Mouse (Mus musculus) forebrain, postnatal 0 days (tissue): ENCODE results near the gene Aprt. TPM values are rescaled to one million over a fixed set of nuclear protein-coding genes. Genes with fewer than 3 reads are reported as not detected.
"Not testable (repeated sequence)": the region's sequence is repeated elsewhere in the genome, so short reads cannot be mapped to it uniquely, and the experiment has no call there.

Experiments
- ATAC-seq: fragments of 200-750 bp; cut with Nextera tagmentation; 2 replicates; pipeline ENCODE4 v1.8.0; 2017; ENCODE audit warnings: mild to moderate bottlenecking, moderate library complexity
- DNase-seq: peaks from one replicate; pipeline ENCODE4 v3.0.0-alpha.2; 2015
- H3K27ac ChIP-seq: fragments of 300-500 bp; sonication (generic); 2 replicates; pipeline ENCODE4 v1.5.1; 2014; ENCODE audit warnings: low read depth, mild to moderate bottlenecking, antibody characterized with exemption, low read length, moderate library complexity, mixed read lengths
- H3K27me3 ChIP-seq: fragments of 300-500 bp; sonication (generic); 2 replicates; pipeline ENCODE4 v1.6.1; 2014; ENCODE audit warnings: mild to moderate bottlenecking, low read length, mixed read lengths; ENCODE audit not compliant: insufficient read depth
- H3K36me3 ChIP-seq: fragments of 300-500 bp; sonication (generic); 2 replicates; pipeline ENCODE4 v1.6.1; 2014; ENCODE audit warnings: mild to moderate bottlenecking, moderate library complexity; ENCODE audit not compliant: insufficient read depth
- H3K4me1 ChIP-seq: fragments of 300-500 bp; sonication (generic); 2 replicates; pipeline ENCODE4 v1.6.1; 2014; ENCODE audit warnings: antibody characterized with exemption; ENCODE audit not compliant: insufficient read depth
- H3K4me2 ChIP-seq: fragments of 300-500 bp; sonication (generic); 2 replicates; pipeline ENCODE4 v1.6.1; 2014; ENCODE audit warnings: low read depth, mild to moderate bottlenecking, moderate library complexity
- H3K4me3 ChIP-seq: fragments of 300-500 bp; sonication (generic); 2 replicates; pipeline ENCODE4 v1.5.1; 2014; ENCODE audit warnings: low read depth, low read length, mixed read lengths
- H3K9ac ChIP-seq: fragments of 300-500 bp; sonication (generic); 2 replicates; pipeline ENCODE4 v1.6.1; 2014; ENCODE audit warnings: mild to moderate bottlenecking
- H3K9me3 ChIP-seq: fragments of 300-500 bp; sonication (generic); 2 replicates; pipeline ENCODE4 v1.6.1; 2016; ENCODE audit warnings: low read length
- CTCF ChIP-seq: sonication (generic); IDR thresholded peaks from 2 replicates; pipeline ENCODE4 v1.5.1; 2016; ENCODE audit warnings: antibody characterized with exemption, control low read depth, low read depth
- WGBS: fragments of 180-500 bp; shearing (Covaris S2); extraction: QIAGEN DNeasy Blood & Tissue Kit; methylation state at CpG from one replicate; pipeline ENCODE4 v1.1.7; 2014; 5-methylcytosine and 5-hydroxymethylcytosine counted together
- polyA plus RNA-seq: library from polyadenylated mRNA; unstranded; fragments of >200 nt; fragmentation: Nextera tagmentation; extraction: Ambion mirVana; gene quantifications from 2 replicates; pipeline ENCODE4 v1.2.1, GENCODE M21; 2015
- total RNA-seq: library from RNA; depleted of rRNA; stranded (reverse); fragments of >200 nt; gene quantifications from 2 replicates; pipeline ENCODE4 v1.2.3, GENCODE M21; 2014

Gene Aprt
- total and polyA plus RNA-seq, 2 experiments from 2014 or later, result 132 to 226 TPM

GRCm38 (mm10) chr8:122575735-122576647, 718 bp downstream of the Aprt start:
- peaks cover 20% of the 10 kb centered on the region for H3K4me1 ChIP-seq
- peak overlapping the region; percentile 61 for H3K9ac ChIP-seq
- ATAC-seq (peak; percentile 19), DNase-seq (no peak)
- TF ChIP-seq CTCF, result no peak
- WGBS, result 14% methylated on average over 21 of the region's 21 CpGs
- no peaks in the 10 kb centered on the region for H3K9me3 ChIP-seq
- peaks cover 16% of the 10 kb centered on the region for H3K36me3 ChIP-seq
- H3K27ac ChIP-seq, result peak overlapping the region; percentile 36
- H3K4me2 ChIP-seq, result peak overlapping the region; percentile 66
- H3K4me3 ChIP-seq, result peak overlapping the region; percentile 53
- H3K27me3 ChIP-seq, result no peaks in the 10 kb centered on the region

- no peak for TF ChIP-seq CTCF
- Histone ChIP-seq H3K4me1 (peaks cover 20% of the 10 kb centered on the region), H3K9ac (no peak overlapping the region), H3K27ac (no peak overlapping the region), H3K9me3 (no peaks in the 10 kb centered on the region), H3K27me3 (no peaks in the 10 kb centered on the region), H3K4me2 (peak overlapping the region; percentile 66), H3K36me3 (peaks cover 16% of the 10 kb centered on the region), H3K4me3 (peak overlapping the region; percentile 53; the same call in 1 of the 2 replicates)
- 82% methylated on average over 8 of the region's 8 CpGs for WGBS
- ATAC-seq, result no peak
- no peak for DNase-seq
Observed at GRCm38 (mm10) chr8:122575286-122575685, 1.4 kb downstream of the Aprt start.

GRCm38 (mm10) chr8:122574667-122575251, 1.9 kb downstream of the Aprt start:
- peak overlapping the region; percentile 66 for H3K4me2 ChIP-seq

GRCm38 (mm10) chr8:122574264-122574663, 2.4 kb downstream of the Aprt start:
- no peak overlapping the region for H3K4me2 ChIP-seq
- no peaks in the 10 kb centered on the region for H3K27me3 ChIP-seq
- no peak overlapping the region for H3K4me3 ChIP-seq
- H3K27ac ChIP-seq, result no peak overlapping the region
- DNase-seq (no peak), ATAC-seq (no peak)
- no peak overlapping the region for H3K9ac ChIP-seq
- H3K4me1 ChIP-seq, result peaks cover 20% of the 10 kb centered on the region
- H3K9me3 ChIP-seq, result no peaks in the 10 kb centered on the region
- H3K36me3 ChIP-seq, result peaks cover 16% of the 10 kb centered on the region
- WGBS, result 74% methylated on average over 3 of the region's 3 CpGs
- no peak for TF ChIP-seq CTCF

More at GRCm38 (mm10) chr8:122574667-122575251, 1.9 kb downstream of the Aprt start:
- Histone ChIP-seq H3K36me3 (peaks cover 16% of the 10 kb centered on the region), H3K9me3 (no peaks in the 10 kb centered on the region), H3K27ac (no peak overlapping the region), H3K4me1 (peaks cover 20% of the 10 kb centered on the region), H3K4me3 (no peak overlapping the region), H3K9ac (no peak overlapping the region), H3K27me3 (no peaks in the 10 kb centered on the region)
- no peak for DNase-seq
- no peak for ATAC-seq
- 65% methylated on average over 10 of the region's 10 CpGs for WGBS
- TF ChIP-seq CTCF, result no peak

GRCm38 (mm10) chr8:122573577-122573976, 3.1 kb downstream of the Aprt start:
- peaks cover 16% of the 10 kb centered on the region for H3K36me3 ChIP-seq
- peaks cover 22% of the 10 kb centered on the region for H3K4me1 ChIP-seq
- 49% methylated on average over 9 of the region's 9 CpGs for WGBS
- no peak overlapping the region for H3K4me2 ChIP-seq
- no peak overlapping the region for H3K4me3 ChIP-seq
- TF ChIP-seq CTCF, result no peak
- no peak overlapping the region for H3K9ac ChIP-seq
- ATAC-seq, result no peak
- 0 out of 2 replicates have a peak overlapping the region, but pooled peaks have one; percentile 9 for H3K27ac ChIP-seq
- no peak for DNase-seq
- H3K27me3 ChIP-seq, result no peaks in the 10 kb centered on the region
- no peaks in the 10 kb centered on the region for H3K9me3 ChIP-seq

GRCm38 (mm10) chr8:122573176-122573575, 3.5 kb downstream of the Aprt start:
- WGBS, result 31% methylated on average over 4 of the region's 4 CpGs

GRCm38 (mm10) chr8:122572751-122573150, 4.0 kb downstream of the Aprt start:
- H3K36me3 ChIP-seq, result peaks cover 16% of the 10 kb centered on the region
- ATAC-seq (no peak), DNase-seq (no peak)
- H3K9me3 ChIP-seq, result no peaks in the 10 kb centered on the region
- WGBS, result 81% methylated on average over 3 of the region's 3 CpGs
- H3K27ac ChIP-seq, result peak overlapping the region; percentile 2; the same call in 1 of the 2 replicates
- H3K9ac ChIP-seq, result no peak overlapping the region
- no peak overlapping the region for H3K4me3 ChIP-seq
- H3K27me3 ChIP-seq, result no peaks in the 10 kb centered on the region
- no peak overlapping the region for H3K4me2 ChIP-seq
- H3K4me1 ChIP-seq, result peaks cover 24% of the 10 kb centered on the region
- no peak for TF ChIP-seq CTCF

More at GRCm38 (mm10) chr8:122573176-122573575, 3.5 kb downstream of the Aprt start:
- peak overlapping the region; percentile 2; the same call in 1 of the 2 replicates for H3K27ac ChIP-seq
- H3K27me3 ChIP-seq, H3K4me2 ChIP-seq, H3K4me3 ChIP-seq, H3K9ac ChIP-seq, H3K9me3 ChIP-seq: not testable (repeated sequence)
- DNase-seq, result peak; percentile 50
- peak; percentile 7; the same call in 1 of the 2 replicates for ATAC-seq
- peaks cover 16% of the 10 kb centered on the region for H3K36me3 ChIP-seq
- peaks cover 24% of the 10 kb centered on the region for H3K4me1 ChIP-seq
